Mouse (Mus musculus) G1E (cell line): ENCODE data around the gene Nup62cl.

Experiments
- CTCF ChIP-seq: IDR thresholded peaks from 2 replicates; pipeline ENCODE4 v1.5.1; 2012; ENCODE audit warnings: low read depth, low read length, inconsistent platforms, mixed read lengths
- GATA1 ChIP-seq: IDR thresholded peaks from 2 replicates; pipeline ENCODE4 v1.6.1; 2012; ENCODE audit warnings: borderline replicate concordance, low read length, inconsistent platforms, mixed read lengths

DNA sequence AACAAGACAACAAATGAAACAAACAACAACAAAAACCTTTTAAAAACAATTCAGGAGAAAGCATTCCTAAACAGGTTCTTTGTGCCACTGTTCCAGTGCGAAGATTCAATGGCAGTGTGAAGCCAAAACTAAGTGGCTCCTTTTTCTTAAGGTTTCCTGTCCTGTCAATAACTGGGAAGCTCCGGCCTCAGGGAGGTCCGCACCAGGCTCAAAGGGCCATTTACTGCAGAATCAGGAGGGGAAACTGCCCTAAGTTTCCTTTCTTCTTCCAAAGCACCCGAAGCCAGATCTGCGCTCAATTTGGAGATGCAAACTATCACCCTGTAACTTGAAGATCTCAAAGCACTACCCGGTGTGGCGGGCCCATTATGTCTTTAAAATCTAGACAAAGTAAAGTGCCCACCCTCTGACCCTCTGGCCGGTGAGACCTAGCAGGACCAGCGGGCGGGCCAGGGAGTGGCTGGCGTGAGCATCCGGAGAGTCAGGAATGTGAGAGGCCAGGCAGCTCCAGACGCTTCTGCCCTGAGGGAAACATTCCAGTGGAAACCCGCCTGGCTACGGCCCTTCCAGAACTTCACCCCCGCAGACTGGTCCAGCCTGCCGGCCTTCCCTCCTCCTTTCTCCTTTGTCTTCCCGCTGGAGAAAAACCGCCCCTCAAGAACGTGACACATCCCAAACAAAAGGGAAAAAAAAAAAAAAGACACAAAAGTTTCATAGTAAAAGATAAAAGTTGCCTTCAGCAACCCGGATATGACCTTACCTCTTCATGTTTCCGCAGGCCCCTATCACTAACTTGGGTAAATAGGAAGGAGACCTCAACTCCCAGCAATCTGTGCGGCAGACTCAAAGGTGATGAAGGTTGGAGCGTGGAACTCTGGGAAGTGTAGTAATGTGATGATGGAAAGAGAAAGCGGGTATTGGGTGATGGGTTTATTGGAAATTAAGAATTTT, 64.5 kb downstream of the Nup62cl start, which contains the start of gene Rbm41:
- TF ChIP-seq CTCF = no peak
- TF ChIP-seq GATA1 = no peak
